Mouse (Mus musculus) B cell, adult 2 months (primary cell): ENCODE results near the gene Brd3.
"Not testable (repeated sequence)": the region's sequence is repeated elsewhere in the genome, so short reads cannot be mapped to it uniquely, and the experiment has no call there.

ENCODE experiments used
- DNase-seq, 2 experiments: peaks; one replicate each; pipeline ENCODE4 v3.0.0; 2022

Gene Brd3

DNA sequence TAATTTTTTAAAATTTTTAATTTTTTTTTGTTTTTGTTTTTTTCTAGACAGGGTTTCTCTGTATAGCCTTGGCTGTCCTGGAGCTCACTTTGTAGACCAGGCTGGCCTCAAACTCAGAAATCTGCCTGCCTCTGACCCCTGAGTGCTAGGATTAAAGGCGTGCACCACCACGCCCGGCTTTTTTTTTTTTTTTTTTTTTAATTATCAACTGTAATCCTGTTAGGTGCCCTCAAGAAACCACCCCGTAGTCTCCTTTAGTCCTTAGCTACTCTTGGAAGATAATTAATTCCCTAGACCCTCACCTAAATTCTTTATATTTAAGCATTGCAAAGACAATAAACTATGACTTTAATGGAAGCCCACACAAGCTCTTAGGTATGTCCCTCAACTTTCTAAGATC is 804 bp downstream of the Brd3 start:
- DNase-seq: not testable (repeated sequence)

DNA sequence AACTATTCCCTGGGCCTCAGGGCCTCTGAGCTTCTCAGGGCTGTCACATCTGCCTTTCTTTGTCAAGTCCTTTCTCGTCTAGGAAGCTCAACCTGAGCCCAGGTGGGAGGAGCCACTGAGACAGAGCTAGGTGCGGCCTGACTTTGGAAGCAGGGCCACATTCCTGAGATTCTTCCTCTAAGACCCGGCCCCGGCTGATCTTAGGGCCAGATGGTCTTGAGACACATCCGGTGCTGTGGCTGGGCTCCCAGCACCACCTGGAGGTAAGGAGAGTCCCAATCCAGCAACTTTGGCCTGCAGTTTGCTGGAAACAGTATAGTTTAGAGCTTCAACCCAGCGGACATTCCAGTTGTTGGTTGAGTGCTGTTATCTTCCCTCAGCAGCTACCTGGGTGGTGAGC is 1.9 kb downstream of the Brd3 start:
- DNase-seq: no peak

DNA sequence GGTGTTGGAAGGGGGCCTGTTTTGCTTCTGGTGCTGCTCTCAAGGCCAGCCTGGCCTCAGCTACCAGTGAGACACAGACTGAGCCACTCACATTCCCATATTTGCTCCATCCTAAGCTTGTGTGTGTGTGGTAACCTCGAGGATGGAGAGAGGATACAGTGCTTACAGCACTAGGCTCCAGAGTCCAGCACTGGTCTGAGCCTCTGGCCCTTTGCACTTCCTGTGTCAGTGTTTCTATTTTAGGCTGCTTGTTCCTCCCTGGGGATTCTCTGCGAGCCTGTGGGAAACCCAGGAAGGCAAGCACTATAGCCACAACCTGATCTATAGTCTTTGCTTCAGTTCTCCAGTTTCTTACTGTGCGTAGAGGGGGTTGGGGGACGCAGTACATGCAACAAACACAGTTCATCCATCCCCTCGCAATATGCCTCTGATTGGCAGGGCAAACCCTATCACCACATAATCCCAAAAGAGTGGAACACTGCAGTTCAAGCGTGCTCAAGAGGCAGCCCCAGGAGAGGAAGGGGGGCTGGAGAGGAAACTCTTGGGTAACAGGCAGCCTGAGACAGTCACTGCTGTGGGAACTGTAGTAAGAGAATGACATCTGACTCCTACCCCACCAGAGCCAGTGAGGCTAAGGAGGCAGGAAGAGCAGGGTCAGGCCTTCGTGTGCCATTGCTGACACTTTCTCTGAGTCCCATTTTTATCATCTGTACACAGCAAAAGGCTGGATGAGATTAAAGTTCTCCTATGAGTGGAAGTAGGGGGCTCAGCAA is 3.2 kb downstream of the Brd3 start:
- no peak for DNase-seq

DNA sequence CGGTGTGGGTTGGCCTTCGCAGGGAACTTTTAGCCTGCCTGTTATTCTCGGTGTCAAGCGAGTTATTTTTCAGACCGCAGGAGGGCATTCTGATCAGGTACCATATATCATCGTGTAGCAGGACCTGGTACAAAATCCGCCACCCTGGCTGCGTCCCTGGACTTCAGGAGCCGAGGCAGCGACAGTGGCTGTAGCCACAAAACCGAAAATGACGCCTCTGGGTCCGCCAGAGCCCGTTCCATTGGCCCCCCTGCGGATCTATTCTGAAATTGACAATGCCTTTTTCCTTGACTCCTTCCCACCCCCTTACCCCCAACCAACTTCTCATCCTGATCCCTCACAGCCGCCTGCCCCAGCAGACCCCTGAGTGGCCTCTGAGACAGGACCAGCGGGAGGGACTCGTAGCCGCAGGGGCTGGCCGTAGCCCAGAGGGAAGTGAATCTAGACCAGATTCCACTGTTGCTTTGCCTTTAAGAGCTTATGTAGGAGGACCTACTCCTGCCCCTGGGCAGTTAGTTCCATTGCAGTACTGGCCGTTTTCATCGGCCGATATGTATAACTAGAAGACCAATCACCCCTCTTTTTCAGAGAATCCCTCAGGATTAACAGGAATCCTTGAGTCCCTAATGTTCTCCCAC is 11.0 kb downstream of the Brd3 start:
- no peak for DNase-seq

DNA sequence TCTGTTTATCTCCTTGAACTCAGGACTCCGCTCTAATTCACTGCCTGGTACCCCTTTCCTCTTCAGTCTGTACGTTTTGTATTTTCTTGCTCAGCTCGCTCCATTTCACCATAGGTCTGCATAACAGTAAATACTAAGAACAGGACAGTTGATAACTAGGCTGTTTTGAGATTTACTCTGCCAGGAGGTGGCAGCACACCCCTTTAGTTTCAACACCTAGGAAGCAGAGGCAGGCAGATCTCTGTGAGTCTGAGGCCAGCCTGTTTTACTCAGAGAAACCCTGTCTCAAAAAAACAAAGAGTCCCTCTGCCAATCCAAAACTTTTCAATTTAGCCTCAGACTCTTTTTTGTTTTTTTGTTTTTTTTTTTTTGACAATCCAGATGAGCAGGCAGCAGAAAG is 13.5 kb downstream of the Brd3 start:
- peak; percentile 44 to 51 for DNase-seq

DNA sequence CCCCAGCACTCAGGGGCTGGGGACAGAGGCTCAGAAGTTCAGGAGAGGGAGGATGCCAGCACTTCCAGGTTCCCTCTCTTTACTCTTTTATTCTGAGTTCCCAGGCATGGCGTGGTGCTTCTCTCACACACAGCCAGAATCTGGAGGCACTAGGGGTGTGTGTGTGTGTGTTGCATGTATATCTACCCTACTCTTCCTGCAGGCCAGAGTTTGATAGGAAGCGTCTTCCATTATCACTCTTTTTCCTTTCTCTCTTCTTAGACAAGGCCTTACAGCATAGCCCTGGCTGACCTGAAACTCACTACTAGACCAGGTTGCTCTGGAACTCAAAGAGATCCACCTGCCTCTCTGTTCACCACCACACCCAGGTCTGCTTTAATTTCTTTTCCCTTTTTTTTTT is 16.5 kb downstream of the Brd3 start:
- DNase-seq: no peak

DNA sequence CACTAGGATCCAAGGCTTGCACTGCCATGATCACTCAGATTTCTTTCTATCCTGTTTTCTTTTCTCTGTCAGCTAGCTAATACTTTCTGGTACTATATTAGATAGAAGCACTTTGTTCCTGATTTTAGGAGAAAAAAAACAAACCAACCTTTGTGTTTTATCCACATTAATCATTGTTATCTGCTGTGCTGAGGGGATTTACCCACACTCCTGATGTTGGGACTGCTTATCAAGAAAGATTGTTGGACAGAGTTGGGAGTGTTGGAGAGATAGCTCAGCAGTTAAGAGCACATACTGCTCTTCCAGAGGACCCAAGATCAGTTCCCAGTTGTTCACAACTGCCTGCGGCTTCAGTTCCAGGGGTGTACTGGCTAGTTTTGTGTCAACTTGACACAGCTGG is 19.1 kb downstream of the Brd3 start:
- no peak for DNase-seq

DNA sequence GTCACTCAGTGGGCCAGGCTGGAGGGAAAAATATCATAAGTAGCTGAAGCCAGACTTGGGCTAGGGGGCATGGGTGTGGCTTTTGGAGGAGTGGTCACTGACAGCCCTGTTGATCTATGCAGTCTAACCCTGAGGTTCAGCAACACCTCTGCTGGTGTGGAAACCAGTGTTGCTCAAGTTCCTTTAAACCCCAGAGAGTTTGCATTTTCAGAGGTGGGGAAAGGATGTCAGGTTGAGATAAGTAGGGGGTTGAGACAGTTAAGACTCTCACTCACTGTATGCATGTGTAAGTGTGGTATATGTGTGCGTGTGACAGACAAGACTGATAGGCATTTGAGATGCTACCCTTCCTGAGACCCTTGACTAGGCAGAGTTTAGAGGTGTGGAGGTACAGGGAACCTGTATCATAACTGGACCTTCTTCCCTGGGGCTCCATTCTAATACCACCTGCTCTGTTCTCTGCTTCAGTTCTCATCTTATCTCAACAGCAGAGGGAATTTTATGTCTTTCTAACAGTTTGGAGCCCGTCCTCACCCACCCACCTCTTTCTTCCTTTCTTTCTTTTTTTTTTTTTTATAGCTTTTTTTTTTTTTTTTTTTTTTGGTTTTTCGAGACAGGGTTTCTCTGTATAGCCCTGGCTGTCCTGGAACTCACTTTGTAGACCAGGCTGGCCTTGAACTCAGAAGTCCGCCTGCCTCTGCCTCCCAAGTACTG is 20.0 kb downstream of the Brd3 start:
- DNase-seq: no peak

DNA sequence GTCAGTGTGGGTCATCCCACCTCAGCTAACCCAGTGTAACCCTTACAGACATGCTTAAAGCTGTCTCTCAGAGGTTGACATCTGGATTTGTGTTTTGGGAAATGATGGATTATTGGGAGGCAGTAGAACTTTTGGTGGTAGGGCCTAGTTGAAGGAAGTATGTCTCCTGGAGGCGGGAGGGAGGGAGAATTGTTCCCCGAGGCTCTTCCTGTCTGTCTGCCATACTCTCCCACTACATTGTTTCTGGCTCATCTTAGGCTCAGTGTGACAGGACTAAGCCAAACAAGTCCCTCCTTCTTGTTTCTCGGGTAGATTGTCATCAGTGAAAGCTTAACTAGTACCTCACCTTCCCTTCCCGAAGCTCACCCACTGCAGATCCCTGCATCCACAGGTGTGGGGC is 20.7 kb downstream of the Brd3 start:
- no peak for DNase-seq

DNA sequence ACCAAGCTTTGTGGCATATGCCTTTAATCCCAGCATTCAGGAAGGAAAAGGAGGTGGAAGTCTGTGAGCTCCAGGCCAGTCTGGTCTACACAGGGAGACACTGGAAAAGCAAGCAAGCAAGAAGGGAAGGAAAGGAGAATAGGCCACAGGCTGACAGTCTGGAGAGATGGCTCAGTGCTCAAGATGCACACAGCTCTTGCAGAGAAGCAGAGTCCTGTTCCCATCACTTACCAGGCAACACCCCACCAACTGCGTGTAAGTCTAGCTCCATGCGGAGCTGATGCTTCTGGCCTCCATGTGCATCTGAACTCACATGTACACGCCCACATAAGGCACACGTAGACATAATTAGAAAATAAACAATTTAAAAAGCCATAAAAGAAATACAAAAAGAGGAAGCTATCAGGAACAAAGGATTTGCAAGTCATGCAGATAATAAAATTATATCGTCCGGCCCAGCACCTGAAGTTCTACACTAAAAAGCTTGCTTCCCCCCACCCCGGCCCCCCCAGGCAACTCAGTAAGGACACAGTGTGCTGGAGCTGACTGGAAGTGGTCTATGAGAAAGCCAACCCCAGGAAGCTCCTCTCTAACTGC is 25.1 kb downstream of the Brd3 start:
- no peak for DNase-seq

DNA sequence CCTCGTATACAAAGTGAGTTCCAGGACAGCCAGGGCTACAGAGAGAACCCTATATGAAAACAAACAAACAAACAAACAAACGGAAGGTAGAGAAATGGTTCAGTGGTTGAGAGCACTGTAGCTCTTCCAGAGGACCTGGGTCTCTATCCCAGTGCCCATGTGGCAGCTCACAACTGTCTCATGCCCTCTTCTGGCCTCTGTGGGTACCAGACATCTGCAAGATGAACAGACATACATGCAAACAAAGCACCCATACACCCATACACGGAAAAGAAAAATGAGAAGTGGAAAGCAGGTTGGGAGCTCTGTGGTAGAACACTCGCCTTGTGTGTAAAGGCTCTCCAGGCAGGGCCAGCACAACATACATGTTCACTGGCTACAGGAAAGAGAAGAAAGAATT is 27.1 kb downstream of the Brd3 start:
- peak; percentile 23 to 33 for DNase-seq

DNA sequence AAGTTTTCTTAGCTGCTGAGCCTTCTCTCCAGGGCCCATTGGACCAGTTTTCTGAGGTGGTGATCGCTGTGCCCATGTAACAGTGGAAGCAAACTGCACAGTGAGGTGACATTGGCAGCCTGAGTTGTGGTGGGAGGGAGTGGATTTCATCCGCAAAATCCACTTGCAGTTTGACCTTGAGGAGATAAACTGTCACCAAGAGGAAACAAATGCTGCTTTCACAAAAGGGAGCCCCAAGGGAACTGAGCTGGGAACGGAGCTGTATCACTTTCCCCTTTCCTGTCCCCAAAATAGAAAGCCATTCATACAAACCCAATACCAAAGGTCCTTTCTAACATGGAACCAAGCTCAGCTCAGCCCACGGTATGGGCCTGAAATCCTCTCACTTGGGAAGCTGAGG is 27.6 kb downstream of the Brd3 start:
- no peak for DNase-seq

DNA sequence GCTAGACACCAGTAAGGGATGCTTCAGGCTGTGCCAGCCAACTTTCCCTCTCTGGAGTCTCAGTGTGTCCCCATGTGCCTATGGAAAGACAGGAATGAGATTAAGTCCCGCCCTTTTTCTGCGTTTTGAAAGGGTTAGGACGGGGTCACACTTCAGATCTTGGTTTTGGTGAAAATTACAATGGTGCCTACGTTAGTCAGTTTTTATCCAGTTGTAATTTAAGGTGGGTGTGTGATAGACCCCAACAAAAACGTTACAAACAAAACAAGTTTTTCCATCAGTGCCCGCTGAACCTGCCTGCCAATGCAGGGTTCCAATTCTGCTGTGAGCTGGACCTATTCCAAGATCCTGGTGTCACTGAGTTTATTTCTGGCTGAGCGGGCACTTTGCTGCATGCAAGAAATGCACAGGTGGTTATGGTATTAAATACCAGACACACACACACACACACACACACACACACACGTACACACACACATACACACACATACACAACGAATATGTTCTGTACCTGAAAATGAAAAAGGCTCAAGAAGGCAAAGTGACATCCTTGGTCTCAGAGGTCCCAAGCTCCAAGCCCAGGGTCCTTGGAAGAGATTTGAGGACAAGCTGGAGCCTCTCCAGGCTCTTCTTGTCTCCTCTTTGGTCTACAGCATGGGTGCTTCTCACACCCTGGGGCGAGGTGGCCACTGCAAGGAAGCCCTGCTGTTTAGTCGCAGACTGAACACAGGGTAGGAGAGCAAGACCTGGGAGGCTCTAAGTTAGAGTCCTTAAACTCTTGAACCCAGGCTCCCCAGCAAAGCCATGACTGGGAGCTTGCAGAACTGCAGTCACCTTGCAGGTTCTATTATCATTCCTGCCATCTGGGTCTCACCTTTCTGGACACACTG is 30.9 kb downstream of the Brd3 start:
- no peak for DNase-seq

DNA sequence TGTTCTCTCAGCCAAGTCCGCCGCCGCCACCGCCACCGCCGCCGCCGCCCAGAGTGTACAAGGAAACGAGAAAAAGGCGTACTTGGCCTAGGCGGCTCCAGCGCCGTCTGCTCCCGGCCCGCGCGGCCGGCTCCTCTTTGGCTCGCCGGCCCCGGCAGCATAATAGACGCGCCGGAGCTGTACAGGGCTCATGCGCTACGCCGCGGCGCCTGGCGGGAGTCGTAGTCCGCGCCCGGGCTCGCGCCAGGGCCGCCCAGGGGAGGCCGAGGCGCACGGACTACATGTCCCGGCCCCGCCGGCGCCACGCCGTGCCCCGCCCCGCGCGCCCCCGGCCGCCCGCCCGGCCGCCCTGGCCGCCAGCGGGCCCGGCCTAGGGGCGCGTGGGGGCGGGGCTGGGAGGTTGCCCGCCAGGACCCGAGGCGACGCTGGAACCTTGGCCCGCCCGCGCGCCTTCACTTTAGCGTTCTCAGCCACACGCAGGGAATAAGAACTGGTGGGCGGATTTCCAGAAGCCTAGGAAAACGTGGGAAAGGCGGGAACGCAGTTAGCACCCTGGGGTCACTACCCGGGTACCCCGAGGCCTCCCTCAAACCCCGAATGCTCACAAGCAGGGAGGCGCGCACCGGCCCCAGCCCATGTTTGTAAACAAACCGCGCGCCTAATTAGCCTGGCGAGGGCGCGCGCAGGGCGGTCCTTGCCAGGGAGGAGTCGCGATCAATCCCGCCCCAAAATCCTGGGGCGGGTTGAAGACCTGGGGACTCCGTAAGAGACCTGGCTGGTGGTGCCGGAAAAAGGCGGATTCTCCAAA is 31.8 kb downstream of the Brd3 start:
- DNase-seq: peak; percentile 89 to 92

DNA sequence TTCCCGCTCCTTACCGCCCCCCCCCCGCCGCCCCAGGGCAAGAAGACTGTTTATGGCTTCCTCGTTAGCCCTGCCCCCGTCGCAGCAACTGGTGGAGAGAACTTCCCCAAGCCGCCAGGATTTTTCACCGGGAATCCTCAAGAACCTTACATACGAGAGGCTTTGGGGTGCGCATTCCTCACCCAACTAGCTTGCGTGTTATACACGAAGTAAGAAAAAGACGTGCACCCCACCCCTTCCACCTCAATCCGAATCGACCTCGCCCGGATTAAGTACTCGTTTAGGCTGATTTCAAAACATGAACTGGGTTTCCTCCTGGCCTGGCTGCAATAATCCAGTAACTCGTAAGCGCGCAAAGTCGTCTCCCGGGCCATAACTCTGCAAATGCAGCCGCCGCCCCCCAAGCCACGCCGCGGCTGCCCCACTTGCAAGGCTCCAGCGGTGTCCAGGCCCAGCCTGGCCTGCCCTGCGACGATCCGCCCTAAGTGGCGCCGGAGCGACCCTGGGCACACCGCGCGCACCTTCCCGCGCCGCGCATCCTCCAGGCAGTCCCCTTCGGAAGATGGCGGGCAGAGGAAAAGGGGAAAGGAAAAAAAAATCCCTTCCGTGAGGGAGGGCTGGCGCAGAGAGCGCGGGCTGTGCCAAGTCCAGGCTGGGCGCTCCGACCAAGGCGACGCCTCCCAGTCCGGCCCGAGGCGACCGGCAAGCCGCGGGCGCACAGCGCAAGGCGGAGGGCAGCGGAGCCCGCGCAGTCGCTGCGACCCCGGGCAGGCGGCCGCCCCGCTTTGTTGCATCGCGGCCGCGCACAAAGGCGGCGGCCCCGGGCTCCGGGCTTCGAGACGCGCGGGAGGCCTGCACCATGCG is 32.6 kb downstream of the Brd3 start:
- DNase-seq: peak; percentile 25 to 33

DNA sequence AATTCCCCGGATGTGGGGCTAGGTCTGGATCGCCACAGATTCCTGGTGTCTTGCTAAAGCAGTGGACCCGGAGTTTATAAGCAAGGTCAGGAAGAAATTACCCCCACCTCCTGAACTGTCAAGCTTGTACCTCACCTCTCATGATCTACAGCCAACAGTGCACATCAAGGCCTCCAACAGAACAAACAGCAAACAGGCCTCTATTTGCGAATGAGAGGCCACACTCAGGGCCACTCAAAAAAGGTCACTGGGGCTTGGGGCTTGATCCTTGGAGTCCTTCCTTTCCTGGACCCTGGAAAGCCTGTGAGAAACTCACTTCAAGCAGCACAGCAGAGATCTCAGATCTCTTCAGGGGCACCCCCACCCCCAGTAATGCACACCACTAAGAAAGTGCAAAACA is 33.6 kb downstream of the Brd3 start:
- no peak for DNase-seq

DNA sequence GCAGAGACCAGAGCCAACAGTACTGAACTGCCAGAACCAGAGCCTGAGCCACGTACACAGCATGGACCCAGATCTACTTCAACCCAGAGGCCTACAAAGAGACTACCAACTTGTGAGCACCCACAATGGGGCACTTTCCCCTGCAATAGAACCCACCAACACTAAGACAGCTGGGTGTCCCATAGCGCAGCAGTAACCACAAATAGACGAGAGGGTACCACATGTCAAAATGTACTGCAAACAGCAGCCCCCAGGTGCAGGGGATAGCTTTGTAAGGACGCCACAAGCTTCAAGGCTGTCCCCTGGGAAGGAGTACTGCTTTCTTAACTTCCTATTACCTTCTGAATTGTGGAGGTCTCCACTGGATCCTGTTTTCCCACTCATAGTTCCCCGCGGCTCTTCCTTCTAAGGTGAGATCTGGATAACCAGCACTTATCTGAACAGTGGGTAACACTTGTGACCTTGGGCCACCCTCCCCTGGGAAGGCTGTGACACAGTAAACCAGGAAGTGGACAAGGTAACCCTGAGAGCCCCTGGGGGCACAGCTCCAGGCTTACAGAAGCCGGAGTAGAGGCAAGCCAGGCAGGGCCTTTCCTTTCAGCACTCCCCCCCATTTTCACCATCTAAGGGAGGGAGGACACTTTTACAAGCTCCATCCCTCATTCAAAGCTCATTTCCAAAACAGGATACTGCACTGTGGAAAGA is 34.2 kb downstream of the Brd3 start:
- peak; percentile 35 to 48 for DNase-seq

DNA sequence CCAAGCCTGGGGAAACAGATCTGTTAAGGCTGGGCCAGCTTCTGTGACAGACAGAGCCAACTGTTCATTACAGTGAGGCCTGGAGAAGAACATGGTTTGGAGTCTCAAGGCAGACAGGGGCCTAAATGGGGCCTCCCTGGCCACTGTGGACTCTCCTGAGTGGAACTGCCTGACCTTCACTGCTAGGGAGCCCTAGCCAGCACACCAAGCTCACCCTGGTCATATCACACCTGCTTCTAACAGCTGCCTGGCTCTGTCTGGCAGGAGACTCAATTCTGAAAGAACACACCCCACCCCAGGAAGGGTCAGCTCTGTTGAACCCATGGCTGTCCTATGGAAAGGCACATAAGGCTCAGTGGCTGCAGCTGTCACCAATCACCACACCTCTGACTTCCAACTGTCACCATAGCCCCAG is 36.3 kb downstream of the Brd3 start:
- DNase-seq: no peak

DNA sequence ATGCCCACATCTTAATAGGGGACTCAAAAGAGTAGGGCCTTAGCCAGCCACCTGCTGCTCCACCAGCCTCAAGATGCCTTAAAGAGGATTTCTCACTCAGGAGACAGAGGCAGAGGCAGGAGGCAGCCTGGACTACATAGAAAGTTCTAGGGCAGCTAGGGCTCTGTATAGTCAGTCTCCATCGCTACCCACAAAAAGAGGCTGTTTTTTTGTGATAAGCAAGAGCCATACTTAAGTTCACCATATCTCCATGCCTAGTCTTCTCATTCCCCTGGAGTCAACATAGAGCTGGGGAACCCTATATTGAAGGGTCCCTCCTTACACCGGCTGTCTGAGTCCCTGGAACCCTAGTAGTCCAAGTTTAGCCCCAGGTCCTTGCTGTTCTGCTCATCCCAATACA is 36.9 kb downstream of the Brd3 start:
- DNase-seq: no peak

DNA sequence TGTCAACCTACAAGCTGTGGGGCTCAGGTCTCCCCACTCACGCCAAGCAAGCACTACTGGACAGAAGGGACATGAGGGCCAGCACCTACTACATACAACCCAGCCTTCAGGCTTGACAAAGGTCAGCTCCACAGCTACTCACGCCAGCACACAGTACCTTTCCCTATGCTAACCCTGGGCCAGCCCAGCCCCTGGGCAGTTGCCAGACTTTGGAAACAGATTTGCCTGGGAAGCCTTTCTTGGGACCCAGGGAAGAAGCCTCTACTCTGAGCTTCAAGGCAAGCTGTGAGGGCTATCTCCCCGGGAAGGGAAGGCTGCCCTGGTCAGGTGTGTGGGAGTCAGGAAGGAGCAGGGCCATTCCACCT is 37.5 kb downstream of the Brd3 start:
- no peak for DNase-seq
